Mouse (Mus musculus) liver, adult 2 months (tissue): Measurements from ENCODE around the gene Slc35b1.

ENCODE experiments used
- CTCF ChIP-seq: fragments of 200-500 bp; IDR thresholded peaks from 2 replicates; pipeline ENCODE4 v1.5.1; 2011; ENCODE audit warnings: low read depth, low read length, control low read depth
- POLR2A ChIP-seq: fragments of 200-500 bp; IDR thresholded peaks from 2 replicates; pipeline ENCODE4 v1.6.1; 2011; ENCODE audit warnings: low read length, control low read depth; ENCODE audit not compliant: insufficient read depth; ENCODE audit errors: extremely low read depth

- TF ChIP-seq CTCF (no peak), POLR2A (no peak)
Observed at GRCm38 (mm10) chr11:95358263-95358662, 26.2 kb upstream of the Slc35b1 start.
